Mouse (Mus musculus) urinary bladder, postnatal 14 days (tissue): ENCODE results near the gene Hip1r.

Source experiments
- DNase-seq: peaks from one replicate; pipeline ENCODE4 v3.0.0; 2021; ENCODE audit warnings: low spot score

Hip1r gene

GRCm38 (mm10) chr5:123973299-123974178, at the start of gene Hip1r:
Gene Hip1r (plus strand): TSS chr5:123973628.
- DNase-seq, result peak; percentile 87

GRCm38 (mm10) chr5:123927118-123927517, 46.3 kb upstream of the Hip1r start, which contains the start of gene Gm43518:
Gene Gm43518 (plus strand): TSS chr5:123927418.
- no peak for DNase-seq

GRCm38 (mm10) chr5:123930508-123930989, 42.9 kb upstream of the Hip1r start, which contains the start of gene Ccdc62:
Gene Ccdc62 (plus strand): TSS chr5:123930679.
- DNase-seq, result peak; percentile 96

- DNase-seq, result no peak
Measured at GRCm38 (mm10) chr5:123931131-123931530, 42.3 kb upstream of the Hip1r start.

GRCm38 (mm10) chr5:123932927-123933326, 40.5 kb upstream of the Hip1r start:
- no peak for DNase-seq

GRCm38 (mm10) chr5:123933556-123933955, 39.9 kb upstream of the Hip1r start:
- DNase-seq, result no peak

- no peak for DNase-seq
Measured at GRCm38 (mm10) chr5:123933957-123934591, 39.4 kb upstream of the Hip1r start.

- DNase-seq, result no peak
Measured at GRCm38 (mm10) chr5:123935931-123936330, 37.5 kb upstream of the Hip1r start.

- no peak for DNase-seq
Measured at GRCm38 (mm10) chr5:123938479-123938878, 34.9 kb upstream of the Hip1r start.

GRCm38 (mm10) chr5:123946546-123946945, 26.9 kb upstream of the Hip1r start:
- DNase-seq, result no peak

GRCm38 (mm10) chr5:123947041-123947761, 26.2 kb upstream of the Hip1r start:
- no peak for DNase-seq

GRCm38 (mm10) chr5:123952365-123953045, 20.9 kb upstream of the Hip1r start:
- DNase-seq, result no peak

- DNase-seq, result no peak
Measured at GRCm38 (mm10) chr5:123957213-123957612, 16.2 kb upstream of the Hip1r start.

GRCm38 (mm10) chr5:123959018-123959417, 14.4 kb upstream of the Hip1r start:
- no peak for DNase-seq

GRCm38 (mm10) chr5:123960129-123960528, 13.3 kb upstream of the Hip1r start:
- peak; percentile 74 for DNase-seq

- DNase-seq, result no peak
Measured at GRCm38 (mm10) chr5:123961046-123961445, 12.4 kb upstream of the Hip1r start.

- DNase-seq, result peak; percentile 47
Measured at GRCm38 (mm10) chr5:123964208-123964607, 9.2 kb upstream of the Hip1r start.

- no peak for DNase-seq
Measured at GRCm38 (mm10) chr5:123966759-123967158, 6.7 kb upstream of the Hip1r start.

- no peak for DNase-seq
Measured at GRCm38 (mm10) chr5:123968468-123968867, 5.0 kb upstream of the Hip1r start.

- DNase-seq, result no peak
Measured at GRCm38 (mm10) chr5:123969216-123969615, 4.2 kb upstream of the Hip1r start.

- no peak for DNase-seq
Measured at GRCm38 (mm10) chr5:123970576-123970975, 2.9 kb upstream of the Hip1r start.

GRCm38 (mm10) chr5:123972453-123972852, 975 bp upstream of the Hip1r start:
- DNase-seq, result no peak
